Mouse (Mus musculus): ENCODE data around the gene Prcc.

GRCm38 (mm10) chr3:87884291-87884690, 1.1 kb downstream of the Prcc start:
- TF ChIP-seq CTCF (IDR thresholded peaks at IDR 0.05; ENCODE audit: low read depth) (no peak), EP300 (IDR thresholded peaks at IDR 0.05; ENCODE audit: low read depth) (no peak)

Data from liver, postnatal 0 days (tissue).